Mouse (Mus musculus): ENCODE measurements around the gene March8. TPM values are rescaled to one million over a fixed set of nuclear protein-coding genes. Genes with fewer than 3 reads are reported as not detected.

March8 gene
- total and polyA plus RNA-seq, 3 experiments, result 52.9 to 81.0 (median 69.4) TPM

DNA sequence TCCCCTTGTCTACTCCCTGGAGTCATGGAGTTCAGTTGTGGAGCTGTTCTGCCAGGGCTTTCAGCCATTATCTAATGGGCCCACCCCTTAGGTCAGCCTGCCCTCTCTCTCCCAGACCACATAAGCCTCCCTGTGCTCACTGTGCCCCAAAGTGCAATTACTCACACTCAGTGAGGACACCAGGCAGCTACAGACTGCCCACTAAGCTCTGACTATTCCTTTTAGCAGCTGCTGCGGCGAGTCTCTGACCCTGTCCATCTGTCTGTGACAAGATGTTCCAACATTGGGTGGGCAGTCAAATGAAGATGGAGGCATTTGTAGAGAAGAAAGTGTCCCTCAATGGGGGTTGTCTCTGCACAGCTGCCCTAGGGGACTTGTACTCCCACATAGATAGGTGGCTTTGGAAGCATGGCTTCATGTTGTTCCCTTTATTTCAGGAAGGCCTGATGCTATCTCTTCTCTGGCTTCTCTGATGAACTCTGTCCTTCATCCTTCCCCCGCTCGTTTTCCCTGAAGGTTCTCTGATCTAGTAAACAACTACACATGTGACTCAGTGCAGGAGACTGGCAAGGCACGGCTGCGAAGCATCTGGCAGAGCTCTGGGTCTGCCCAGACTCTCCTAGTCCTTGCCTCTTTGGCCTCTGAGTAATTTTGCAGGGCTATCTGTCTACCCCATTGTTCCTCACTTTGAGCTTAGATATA is 70.3 kb downstream of the March8 start:
- DNase-seq, result peak; percentile 76

DNA sequence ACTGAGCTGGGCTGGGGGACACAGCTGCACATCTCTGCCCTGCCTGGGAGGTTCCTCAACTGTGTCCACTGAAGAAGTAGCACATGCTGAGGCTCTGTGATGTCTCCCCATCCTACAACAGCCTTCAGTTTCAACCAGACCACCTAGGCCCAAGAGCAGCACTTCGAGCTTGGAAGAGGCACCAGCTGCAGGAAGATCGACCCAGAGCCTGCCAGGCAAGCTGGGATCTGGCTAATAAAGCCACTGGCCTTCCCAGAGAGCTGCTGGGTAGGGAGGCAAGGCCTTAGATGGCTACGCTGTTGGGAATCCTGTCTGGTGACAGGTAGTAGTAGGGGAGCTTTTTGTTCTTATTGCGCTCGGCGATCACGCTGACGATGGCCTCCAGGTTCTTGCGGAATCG is 72.6 kb downstream of the March8 start:
- DNase-seq, result no peak

DNA sequence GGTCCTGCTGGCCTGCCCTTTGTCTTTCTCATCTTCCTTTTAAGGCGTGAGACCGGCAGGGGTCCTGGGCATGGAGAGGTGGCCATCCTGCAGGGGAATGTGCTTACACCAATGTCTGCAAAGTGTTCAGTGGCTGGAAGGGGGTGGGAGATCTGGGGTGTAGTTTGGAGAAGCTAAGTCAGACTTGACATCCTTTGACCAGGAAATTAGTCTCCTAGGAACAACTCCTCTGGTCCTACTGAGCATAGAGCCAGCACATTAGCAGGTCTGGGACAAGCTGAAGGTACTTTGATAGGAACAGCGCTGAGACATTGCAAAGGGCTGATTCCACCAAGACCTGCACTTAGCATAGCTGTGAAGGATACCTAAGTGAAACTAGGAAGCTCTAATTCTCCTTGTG is 73.9 kb downstream of the March8 start:
- no peak for DNase-seq

DNA sequence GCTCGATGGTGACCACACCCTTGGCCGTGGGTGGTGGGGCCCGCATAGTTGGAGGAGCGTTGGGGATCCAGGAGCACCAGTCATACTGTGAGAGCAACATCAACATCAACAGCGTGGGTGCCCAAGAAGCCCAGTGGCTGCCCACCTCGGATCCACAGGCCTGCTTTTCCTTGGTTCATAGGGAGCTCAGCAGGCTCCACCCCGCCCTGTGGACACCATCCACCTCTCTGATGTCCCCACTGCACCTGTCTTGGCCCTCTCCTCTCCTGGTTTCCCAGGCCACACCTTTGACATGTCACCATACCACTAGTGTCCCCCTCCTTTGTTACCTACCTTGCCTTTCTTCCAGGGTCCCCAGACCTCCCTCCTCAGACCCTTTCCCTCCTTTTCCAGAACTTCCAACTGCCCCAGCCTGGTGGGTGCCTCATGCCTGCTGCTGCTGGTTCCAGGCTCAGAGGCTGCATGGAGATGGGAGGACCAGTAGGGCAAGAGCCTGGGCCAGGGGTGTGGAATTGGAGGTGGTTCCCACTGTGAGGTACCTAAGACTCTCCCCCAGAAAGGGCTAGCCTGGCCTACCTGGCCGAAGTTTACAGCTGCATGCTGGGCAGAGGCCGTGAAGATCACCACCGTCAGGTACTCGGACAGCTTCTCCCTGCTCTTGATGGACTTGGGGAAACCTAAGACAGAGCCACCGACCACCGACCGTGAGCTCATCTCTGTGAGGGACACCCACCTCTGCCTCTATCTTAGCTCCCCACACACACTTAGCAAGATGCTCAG is 74.9 kb downstream of the March8 start:
- no peak for DNase-seq

DNA sequence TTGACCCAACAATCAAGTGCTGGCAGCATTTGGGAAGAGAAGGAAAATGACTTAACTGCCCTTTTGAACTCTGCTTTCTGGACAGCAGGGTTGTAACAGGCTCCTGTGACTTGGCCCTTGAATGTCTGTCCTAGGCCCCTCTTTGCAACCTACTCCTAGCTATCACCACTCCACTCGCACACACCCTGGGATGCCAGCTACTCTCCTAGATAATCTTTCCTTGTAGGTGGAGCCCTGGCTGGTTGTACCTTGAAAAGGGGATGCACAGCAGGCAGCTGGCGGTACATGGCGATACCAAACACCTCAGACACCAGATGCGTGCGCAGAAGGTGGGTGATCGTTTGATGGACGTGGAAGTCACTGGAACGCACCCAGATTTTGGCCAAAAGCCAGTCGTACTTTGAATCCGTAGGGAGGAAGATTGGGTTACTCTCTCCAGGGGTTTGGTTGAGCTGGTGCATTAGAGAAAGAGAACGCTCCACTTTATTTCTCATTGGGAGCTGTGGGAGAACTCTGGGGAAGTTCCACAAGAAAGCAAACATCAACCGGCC is 77.4 kb downstream of the March8 start:
- no peak for DNase-seq

DNA sequence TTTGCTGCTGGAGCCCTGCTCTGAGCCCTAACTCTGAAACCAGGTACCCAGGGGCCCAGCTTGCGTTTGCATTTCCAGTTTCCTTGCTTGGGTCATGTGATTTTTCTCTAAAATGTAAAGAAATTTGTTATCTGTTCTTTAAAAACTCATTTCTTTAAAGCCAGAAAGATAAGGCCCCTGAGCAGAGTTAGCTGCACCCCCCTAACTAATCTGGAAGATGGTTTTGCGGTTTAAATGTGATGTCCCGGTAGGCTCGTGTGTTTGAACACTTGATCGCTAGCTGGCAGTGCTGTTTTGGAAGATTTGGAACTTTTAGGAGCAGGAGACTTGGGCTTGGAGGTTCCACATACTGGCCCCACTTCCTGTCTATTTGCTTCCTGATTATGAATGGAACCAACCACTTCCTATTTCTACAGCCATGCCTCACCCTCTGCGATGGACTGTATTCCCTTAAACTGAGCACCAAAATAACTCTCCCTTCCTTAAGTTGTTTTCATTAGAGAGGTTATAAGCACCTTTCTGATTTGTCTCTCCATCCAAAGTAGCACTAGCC is 78.3 kb downstream of the March8 start:
- DNase-seq, result no peak

DNA sequence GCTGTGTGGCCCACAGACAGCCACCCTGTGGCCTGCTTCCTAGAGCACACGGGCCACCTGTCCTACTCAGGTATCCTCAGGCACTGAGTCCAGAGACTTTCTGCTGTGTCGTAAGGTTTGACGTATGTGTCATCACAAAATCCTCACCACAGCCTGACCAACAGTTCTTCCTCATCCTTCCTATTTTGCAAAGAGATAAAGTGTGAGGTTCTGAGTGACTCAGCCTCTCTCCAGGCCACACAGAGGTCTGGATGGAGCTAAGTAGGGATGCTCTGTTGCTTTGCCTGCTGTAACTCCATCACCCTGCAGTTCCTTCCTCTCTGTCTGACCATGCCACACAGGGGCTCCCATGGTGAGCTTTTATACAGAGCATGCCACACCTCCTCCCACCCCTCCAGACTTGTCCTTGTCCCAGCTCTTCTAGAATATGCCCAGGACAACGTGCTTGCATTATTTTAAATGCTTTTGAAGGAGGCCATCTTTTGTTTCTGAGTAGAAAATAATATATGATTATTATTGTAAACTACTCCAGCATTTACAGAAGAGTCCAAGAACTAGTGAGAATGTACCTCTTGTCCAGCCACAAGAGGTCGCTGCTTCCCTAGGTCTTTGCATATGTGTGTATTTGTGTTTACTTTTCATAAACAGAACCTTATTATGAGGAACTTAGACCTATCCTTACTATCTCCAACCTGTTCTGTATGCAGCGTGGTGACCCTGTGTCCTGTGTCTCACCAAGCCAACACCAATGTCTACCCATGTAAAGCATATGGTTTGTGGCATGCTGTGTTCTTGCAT is 79.9 kb downstream of the March8 start:
- DNase-seq, result no peak

DNA sequence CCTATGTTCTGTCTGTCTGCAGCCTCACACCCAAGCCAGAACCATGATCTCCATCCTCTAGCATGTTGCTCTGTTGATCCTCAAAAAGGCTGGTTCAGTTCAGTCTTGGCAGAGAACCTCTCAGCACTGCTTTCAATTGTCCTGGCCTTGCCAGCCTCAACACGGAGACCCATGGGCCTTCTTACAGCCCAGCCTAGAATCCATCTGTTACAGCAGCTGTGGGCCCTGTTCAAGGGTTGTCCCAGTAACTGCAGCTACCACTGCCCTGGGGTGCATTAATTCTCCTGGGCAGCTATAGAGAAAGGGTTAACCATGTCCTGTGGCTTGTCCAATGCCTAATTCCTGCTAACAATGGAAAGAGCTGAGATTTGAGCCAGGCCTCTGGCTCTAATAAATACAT is 80.7 kb downstream of the March8 start:
- no peak for DNase-seq

DNA sequence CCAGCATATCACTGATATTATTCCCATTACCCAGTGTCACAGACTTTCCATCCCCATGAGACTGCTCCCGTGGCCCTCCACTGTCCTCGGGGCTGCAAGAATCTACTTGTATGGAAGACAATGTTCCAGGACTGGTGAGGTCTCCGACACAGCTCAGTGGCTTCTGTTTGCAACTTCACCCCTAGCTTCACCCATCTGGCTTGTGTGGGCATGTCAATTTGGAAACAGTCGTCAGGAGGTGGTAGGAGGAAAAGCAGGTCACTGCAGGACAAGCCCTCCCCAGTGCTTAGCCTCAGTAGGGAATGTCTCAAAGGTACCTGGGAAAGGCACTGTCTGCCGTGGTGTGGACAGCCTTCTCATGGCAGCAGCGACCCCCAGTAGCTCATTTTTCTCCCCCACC is 81.9 kb downstream of the March8 start:
- no peak for DNase-seq

DNA sequence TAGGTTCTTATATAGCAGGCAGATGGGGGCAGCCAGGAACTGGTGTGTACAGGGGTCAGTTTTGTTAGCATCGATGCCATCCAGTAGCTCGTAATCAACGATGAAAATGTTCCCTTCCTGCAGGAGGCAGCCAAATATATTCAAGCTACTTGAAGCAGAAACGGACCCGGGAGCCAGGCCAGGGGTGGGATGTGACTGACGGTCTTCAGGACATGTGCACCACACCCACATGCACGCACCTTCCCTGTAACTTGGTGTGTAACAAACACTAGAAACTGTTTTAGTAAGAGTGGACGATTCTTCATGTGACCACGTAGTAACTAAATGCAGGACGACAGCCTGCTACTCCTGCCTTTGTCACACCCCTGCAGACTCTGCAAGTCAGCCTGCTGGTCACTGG is 82.4 kb downstream of the March8 start:
- DNase-seq, result no peak

DNA sequence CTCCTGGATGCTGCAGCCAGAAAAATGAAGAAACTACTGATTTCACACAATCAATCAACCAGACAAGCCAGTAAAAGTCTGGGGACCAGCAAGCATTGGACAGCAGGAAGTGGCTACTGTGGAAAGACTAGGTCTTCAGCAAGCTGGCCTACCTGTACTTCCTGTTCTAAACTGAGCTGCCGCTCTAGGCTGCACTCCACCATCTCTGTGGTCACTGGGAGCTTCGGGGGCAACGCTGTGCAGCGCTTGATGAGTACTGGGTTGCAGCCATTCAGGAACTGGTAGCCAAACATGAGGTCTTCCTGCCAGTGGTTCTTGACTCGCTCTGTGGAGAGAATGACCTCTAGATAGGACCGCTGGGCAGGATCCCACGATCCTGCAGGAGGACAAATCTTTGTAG is 85.2 kb downstream of the March8 start:
- no peak for DNase-seq

DNA sequence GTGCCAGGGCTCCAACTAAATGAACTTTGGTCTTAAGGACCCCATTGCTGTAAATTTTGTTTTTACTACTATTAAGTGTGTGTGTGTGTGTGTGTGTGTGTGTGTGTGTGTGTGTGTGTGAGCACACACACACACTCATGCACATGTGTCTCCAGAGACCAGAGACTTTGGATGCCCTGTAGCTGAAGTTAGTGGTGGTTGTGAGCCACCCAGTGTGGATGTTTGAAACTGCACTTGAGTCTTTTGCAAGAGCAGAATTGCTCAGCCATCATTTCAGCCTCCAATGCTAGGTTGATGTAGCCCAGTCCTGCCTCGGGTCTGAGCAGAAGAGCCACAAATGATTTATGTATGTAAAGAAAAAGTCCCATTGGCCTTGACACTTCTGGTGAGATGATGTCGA is 85.8 kb downstream of the March8 start:
- peak; percentile 40 for DNase-seq

DNA sequence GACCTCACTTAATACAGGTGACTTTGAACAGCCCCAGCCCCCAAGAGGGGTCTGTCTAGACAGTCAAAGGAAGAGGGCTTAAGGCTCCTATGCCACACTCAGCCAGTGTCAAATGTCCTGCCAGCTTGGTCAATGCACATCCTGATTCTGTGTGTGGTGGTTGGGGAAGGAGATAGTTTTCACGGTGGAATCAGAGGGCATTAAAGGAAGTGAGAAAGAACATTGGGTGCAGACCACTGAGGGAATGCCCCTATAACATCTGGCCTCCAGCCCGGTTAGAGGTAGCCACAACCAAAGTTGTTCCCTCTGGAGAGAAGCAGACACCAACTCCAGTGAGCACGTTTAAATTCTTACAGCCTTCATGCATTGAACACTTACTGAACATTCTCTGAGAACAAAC is 89.7 kb downstream of the March8 start:
- DNase-seq, result no peak

DNA sequence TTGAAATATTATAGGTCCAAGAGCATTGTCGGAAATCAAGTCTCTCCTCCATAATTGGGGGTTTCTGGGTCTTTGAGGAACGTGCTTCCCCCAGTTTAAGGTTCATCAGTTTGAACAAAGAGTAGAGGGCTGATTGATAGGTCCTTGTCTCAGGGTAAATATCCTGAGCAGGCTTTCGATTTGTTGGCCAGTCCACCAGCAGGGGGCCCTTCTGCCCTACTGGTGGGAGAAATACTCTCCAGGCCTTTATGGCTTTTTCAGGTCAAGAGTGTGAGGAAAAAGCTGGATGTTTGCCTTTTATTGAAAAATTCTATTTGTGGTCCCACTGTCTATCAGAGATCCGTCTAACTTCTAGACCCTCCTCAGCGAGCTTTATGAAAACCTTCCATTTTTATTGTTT is 90.5 kb downstream of the March8 start:
- DNase-seq, result no peak

DNA sequence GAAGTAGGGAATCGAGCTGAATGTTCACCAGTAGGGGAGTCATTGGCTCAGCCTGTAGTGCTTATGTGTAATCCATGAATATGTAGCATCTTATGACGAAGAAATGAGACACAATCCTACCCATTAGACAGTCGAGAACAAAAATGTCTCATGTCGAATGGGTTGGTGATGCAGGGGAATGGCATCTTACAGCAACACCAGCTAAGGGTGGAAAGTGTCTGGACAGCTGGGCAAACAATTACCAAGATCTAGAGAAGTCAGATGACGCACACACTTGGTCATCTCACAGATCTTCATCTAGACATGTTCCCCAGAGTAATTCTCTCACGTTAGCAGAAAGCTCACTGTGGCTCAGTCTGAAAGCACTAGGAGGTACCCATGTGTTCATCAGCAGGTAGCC is 101.0 kb downstream of the March8 start:
- no peak for DNase-seq

DNA sequence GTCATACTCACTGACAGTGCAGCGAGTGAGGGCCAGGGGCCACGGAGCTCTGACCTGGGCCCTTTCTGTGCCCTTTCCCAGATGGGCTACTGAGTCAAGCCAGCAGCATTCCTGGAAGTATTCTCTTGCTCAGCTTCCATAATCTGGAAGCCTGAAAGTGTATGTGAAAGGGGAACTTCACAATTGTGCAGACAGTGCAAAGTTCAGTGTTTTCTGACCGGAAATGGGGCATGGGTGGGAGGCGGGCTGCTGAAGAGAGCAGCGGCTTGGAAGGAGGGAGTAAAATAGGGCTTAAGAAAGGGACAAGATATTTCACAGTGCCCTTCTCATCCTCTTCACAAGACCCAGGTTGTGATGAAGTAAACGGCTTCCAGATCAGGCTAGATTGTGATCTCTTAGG is 101.7 kb downstream of the March8 start:
- no peak for DNase-seq

DNA sequence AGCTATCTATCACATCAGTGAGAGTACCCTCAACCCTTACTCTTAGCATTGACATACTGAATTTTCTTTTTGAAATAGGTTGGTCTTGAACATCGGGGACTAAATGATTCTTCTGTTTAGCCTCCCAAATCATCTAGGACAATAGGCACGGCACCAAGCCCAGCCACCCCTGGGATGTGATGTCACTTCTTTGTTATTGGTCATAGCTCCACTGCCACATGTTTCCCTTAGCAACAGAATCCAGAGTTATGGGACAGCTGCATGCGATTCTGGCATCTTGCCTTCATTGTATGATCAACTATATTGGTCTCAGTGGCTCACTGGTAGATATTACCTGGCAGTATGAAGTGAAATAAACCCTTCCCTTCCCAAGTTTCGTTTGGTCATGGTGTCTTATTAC is 102.6 kb downstream of the March8 start:
- no peak for DNase-seq

DNA sequence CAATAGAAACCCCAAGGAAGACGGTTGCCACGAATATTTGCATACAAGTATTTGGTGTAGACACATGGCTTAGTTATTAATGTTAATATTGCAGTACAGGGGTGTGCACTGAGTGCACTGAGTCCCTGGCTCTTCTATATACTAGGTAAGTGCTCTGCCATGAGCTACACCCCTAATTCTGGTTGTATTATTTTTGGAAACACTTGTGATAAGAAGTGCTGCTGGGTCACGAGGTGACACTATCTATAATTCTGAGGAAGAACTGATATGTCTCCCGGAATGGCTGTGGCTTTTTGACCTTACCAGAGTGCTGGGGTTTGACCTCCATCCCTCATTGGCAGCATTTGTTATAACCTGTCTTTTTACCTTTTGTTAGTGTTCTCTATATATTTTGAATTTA is 103.0 kb downstream of the March8 start:
- no peak for DNase-seq

DNA sequence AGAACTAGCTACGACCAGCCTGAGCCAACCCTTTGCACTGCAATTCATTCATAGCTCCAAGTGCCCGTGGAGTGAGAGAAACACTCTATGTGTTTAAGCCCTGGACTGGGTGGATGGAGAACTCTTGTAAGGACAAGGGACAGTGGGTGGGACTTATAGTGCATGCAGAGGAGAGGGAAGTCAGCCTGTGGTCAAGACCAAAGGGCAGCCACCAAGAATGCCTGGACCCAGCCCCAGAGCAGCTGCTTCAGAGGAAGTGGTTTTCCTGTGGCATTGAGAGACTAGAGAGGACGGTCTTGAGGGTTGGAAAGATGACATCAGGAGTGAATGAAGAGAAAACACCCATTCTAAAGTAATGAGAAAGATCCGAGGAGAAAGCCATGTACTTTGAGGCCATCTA is 118.0 kb downstream of the March8 start:
- peak; percentile 19 for DNase-seq

DNA sequence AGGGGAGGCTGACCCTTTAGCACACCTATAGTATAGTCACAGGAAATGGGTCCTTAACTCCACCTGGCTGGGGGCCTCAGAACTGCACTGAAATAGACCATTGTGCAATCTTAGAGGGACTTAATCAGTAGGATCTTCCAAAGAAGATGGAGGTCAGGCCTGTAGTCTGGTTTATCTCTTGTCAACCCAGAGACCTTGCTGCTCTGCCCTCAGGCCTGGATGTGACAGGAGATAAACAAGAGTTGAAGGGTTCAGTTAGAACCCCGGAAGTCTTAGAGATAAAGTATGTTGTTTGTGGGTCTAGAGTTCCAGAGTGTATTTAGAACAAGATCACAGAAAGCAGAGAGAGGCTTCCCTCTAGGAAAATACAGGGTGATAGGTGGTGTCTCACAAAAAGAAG is 118.7 kb downstream of the March8 start:
- no peak for DNase-seq

DNA sequence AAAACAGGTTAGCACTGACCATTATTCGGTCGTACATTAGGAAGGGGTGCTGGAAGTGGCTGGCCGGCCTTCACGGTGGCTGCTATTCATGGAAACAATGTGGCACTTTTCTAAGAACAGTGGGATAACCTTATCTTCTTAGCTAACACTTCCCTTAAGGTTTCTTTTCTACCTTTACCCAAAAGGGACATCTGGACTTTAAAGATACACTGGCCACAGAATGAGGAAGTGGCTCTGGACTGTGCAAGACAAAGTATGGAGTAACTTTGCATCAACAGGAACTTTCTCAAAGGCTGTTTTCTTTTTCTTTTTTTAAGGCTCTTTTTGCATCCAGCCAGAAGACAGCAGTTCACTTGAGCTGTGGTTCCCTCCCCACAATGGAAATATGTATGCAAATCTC is 120.9 kb downstream of the March8 start:
- DNase-seq, result no peak

Measured in adrenal gland, adult 2 months (tissue).